Mouse (Mus musculus) heart, embryonic 16.5 days (tissue): Measurements from ENCODE around the gene Fmnl1. TPM values are rescaled to one million over a fixed set of nuclear protein-coding genes. Genes with fewer than 3 reads are reported as not detected.
A peak's percentile ranks its signal among the peaks of the same experiment; 100 is the strongest.

Experiments
- ATAC-seq: fragments of 200-750 bp; cut with Nextera tagmentation; replicated peaks from 2 replicates; pipeline ENCODE4 v1.8.0; 2017; ENCODE audit warnings: moderate number of reproducible peaks; ENCODE audit not compliant: insufficient read depth, low FRiP score; ENCODE audit errors: extremely low read depth
- H3K27ac ChIP-seq: fragments of 300-500 bp; sonication (generic); 2 replicates; pipeline ENCODE4 v1.5.1; 2014; ENCODE audit warnings: mild to moderate bottlenecking, low read length, control low read depth, moderate library complexity
- H3K27me3 ChIP-seq: fragments of 300-500 bp; sonication (generic); 2 replicates; pipeline ENCODE4 v1.6.1; 2014; ENCODE audit warnings: low read length, mixed read lengths; ENCODE audit not compliant: control insufficient read depth, insufficient read depth
- H3K36me3 ChIP-seq: fragments of 300-500 bp; sonication (generic); 2 replicates; pipeline ENCODE4 v1.6.1; 2014; ENCODE audit not compliant: control insufficient read depth, insufficient read depth
- H3K4me1 ChIP-seq: fragments of 300-500 bp; sonication (generic); 2 replicates; pipeline ENCODE4 v1.6.1; 2014; ENCODE audit warnings: low read length, mixed read lengths; ENCODE audit not compliant: control insufficient read depth, insufficient read depth
- H3K4me2 ChIP-seq: fragments of 300-500 bp; sonication (generic); 2 replicates; pipeline ENCODE4 v1.6.1; 2014; ENCODE audit warnings: low read depth, mild to moderate bottlenecking, control low read depth, low read length
- H3K4me3 ChIP-seq: fragments of 300-500 bp; sonication (generic); 2 replicates; pipeline ENCODE4 v1.5.1; 2014; ENCODE audit warnings: mild to moderate bottlenecking, control low read depth, low read length
- H3K9ac ChIP-seq: fragments of 300-500 bp; sonication (generic); 2 replicates; pipeline ENCODE4 v1.6.1; 2014; ENCODE audit warnings: low read length, control low read depth
- H3K9me3 ChIP-seq: fragments of 300-500 bp; sonication (generic); replicated peaks from 2 replicates; pipeline ENCODE4 v1.6.1; 2016; ENCODE audit warnings: low read length; ENCODE audit not compliant: control insufficient read depth
- WGBS: fragments of 180-500 bp; shearing (Covaris S2); extraction: QIAGEN DNeasy Blood & Tissue Kit; methylation state at CpG from one replicate; pipeline ENCODE4 v1.1.7; 2014; 5-methylcytosine and 5-hydroxymethylcytosine counted together
- polyA plus RNA-seq: library from polyadenylated mRNA; unstranded; fragments of >200 nt; fragmentation: Nextera tagmentation; extraction: Ambion mirVana; gene quantifications from 2 replicates; pipeline ENCODE4 v1.2.1, GENCODE M21; 2015

The Fmnl1 gene
- polyA plus RNA-seq, 1 experiment from 2014 or later = 7.6 TPM

DNA sequence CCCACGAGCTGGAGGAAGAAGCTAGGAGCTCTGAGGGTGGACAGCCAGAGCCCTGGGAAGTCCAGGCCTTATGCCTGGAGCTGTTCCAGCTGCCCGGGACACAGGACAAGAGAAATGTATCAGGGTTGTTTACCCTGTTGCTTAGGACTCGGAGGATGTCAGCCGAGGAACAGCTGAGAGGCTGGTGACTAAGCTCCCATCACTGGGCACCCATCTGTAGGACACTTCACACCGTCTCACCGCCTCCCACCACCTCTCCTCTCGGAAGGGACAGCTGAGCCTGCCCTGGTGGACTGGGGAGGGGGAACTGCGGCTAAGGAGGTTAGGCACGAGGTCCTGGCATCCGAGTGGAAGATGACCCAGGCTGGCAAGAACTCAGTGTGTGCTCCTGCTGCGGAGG is 64.8 kb downstream of the Fmnl1 start:
- Histone ChIP-seq H3K9ac (no peak overlapping the region), H3K4me3 (no peak overlapping the region), H3K9me3 (no peaks in the 10 kb centered on the region; the same call in 1 of the 2 replicates), H3K27me3 (no peaks in the 10 kb centered on the region), H3K4me2 (no peak overlapping the region), H3K4me1 (peaks cover 7% of the 10 kb centered on the region), H3K27ac (0 out of 2 replicates have a peak overlapping the region, but pooled peaks have one; percentile 4), H3K36me3 (peaks cover 18% of the 10 kb centered on the region)
- 57% methylated on average over 11 of the region's 11 CpGs for WGBS
- 0 out of 2 replicates have a peak, but pooled peaks have one; percentile 11 for ATAC-seq

DNA sequence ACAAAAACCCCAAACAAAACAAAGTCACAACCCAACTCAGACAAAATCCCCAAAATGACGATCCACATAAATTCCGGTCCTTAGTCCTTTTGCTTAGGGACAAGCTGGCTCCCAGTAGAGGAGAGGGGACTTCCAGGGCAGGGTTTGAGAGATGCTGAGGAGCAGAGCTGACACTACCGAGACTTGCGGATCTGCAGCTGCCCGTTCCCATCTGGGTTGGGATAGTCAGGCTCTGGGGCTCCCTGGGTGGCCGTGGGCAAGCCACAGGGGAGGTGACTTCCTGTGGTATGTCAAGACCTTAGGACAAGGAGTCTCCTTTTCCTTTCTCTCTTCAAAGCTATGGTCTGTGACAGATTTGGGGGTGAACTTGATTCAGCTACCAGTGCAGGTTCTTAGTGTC is 65.5 kb downstream of the Fmnl1 start:
- 84% methylated on average over 6 of the region's 6 CpGs for WGBS

DNA sequence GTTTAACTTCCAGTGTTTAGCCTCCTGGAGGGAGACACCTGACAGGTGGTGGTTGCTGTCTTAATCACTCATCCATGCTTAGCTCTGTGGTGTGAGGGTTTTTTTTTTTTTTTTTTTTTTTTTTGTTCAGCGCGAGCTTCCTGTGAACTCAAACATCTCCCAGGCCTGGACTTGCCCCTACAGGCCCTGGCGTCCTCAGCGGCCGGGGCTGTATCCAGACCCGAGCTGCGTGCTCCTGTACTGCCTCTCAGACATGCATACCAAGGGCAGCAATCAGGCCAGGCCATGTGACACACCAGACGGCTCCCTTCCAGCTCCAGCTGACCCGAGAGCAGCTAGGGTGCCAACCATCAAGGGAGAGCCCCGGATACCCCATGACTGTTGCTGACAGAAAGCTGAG is 66.0 kb downstream of the Fmnl1 start:
- H3K4me3 ChIP-seq = no peak overlapping the region
- ATAC-seq = 0 out of 2 replicates have a peak, but pooled peaks have one; percentile 34
- no peak overlapping the region for H3K27ac ChIP-seq
- peaks cover 13% of the 10 kb centered on the region for H3K4me1 ChIP-seq
- peaks cover 15% of the 10 kb centered on the region for H3K36me3 ChIP-seq
- no peaks in the 10 kb centered on the region for H3K27me3 ChIP-seq
- no peak overlapping the region for H3K4me2 ChIP-seq
- 71% methylated on average over 10 of the region's 10 CpGs for WGBS
- no peaks in the 10 kb centered on the region; the same call in 1 of the 2 replicates for H3K9me3 ChIP-seq
- no peak overlapping the region for H3K9ac ChIP-seq

More for the DNA sequence above, 65.5 kb downstream of the Fmnl1 start:
- no peak for ATAC-seq
- peaks cover 13% of the 10 kb centered on the region for H3K4me1 ChIP-seq
- peaks cover 15% of the 10 kb centered on the region for H3K36me3 ChIP-seq
- no peaks in the 10 kb centered on the region for H3K27me3 ChIP-seq
- no peak overlapping the region for H3K4me2 ChIP-seq
- no peak overlapping the region for H3K4me3 ChIP-seq
- no peak overlapping the region for H3K27ac ChIP-seq
- no peak overlapping the region for H3K9ac ChIP-seq
- H3K9me3 ChIP-seq = no peaks in the 10 kb centered on the region; the same call in 1 of the 2 replicates

DNA sequence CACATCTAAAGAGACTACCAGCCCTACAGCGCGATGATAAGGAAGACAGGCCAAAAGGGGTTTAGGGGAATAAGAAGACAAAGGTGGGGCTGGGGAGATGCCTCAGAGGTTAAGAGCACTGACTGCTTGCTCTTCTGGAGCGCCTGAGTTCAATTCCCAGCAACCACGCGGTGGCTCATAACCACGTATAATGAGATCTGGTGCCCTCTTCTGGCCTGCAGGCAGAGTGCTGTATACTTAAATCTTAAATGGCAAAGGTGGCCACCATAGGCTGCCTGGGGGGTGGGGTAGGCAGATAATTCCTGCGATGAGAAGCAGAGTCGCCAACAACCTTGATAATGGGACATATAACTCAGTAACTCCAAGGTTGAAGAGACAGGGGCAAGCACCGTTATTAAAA is 66.8 kb downstream of the Fmnl1 start:
- Histone ChIP-seq H3K27ac (no peak overlapping the region), H3K9me3 (no peaks in the 10 kb centered on the region; the same call in 1 of the 2 replicates), H3K4me3 (no peak overlapping the region), H3K36me3 (peaks cover 15% of the 10 kb centered on the region), H3K9ac (no peak overlapping the region), H3K27me3 (no peaks in the 10 kb centered on the region), H3K4me2 (no peak overlapping the region), H3K4me1 (peaks cover 13% of the 10 kb centered on the region)
- ATAC-seq = no peak
- 75% methylated on average over 9 of the region's 9 CpGs for WGBS

DNA sequence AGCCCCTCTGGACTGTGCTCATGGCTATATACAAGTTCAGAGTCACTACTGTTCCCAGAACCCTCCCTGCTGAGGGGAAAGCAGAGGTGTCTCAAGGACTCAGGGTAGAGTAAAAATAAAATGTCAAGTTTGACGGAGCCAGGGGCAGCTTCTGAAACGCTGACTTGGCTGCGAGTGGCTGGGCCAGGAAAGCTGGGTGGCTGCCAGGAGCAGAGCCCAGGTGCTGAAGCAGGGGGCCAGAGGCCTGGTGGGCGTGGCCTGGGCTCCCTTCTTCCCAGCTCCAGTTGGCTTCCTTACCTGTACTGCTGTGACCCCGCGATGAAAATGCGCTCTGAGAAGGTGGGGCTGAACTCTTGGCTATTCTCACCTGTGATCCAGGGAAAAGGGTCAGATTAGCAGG is 69.8 kb downstream of the Fmnl1 start:
- H3K27me3 ChIP-seq = no peaks in the 10 kb centered on the region
- peak overlapping the region; percentile 69 for H3K27ac ChIP-seq
- H3K36me3 ChIP-seq = peaks cover 15% of the 10 kb centered on the region
- H3K9me3 ChIP-seq = no peaks in the 10 kb centered on the region; the same call in 1 of the 2 replicates
- WGBS = 21% methylated on average over 7 of the region's 7 CpGs
- H3K9ac ChIP-seq = no peak overlapping the region; the same call in none of the 2 replicates
- peak; percentile 30 for ATAC-seq
- 0 out of 2 replicates have a peak overlapping the region, but pooled peaks have one; percentile 9 for H3K4me2 ChIP-seq
- no peak overlapping the region for H3K4me3 ChIP-seq
- peaks cover 20% of the 10 kb centered on the region for H3K4me1 ChIP-seq

DNA sequence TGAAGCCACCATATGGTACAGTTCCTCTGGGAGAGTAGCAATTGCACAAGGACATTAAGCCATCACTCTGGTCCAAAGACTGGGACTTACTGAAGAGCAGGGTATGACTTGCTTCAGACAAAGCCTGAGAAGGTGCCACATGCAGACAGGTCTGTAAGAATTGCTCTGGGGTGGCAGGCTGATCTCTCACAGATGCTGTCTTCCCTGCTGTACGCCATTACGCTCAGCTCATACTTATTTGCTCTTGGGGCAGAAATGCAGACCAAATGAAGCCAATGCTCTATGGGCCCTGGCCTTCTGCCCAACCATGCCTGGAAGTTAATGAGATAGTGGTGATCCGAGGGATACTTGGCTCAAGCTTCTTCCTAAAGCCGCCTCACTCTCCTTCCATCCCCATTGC is 73.9 kb downstream of the Fmnl1 start:
- no peak overlapping the region for H3K9ac ChIP-seq
- peaks cover 53% of the 10 kb centered on the region for H3K4me1 ChIP-seq
- no peaks in the 10 kb centered on the region for H3K36me3 ChIP-seq
- no peak overlapping the region for H3K4me2 ChIP-seq
- H3K4me3 ChIP-seq = no peak overlapping the region
- no peak overlapping the region for H3K27ac ChIP-seq
- no peak for ATAC-seq
- H3K27me3 ChIP-seq = no peaks in the 10 kb centered on the region
- WGBS = 58% methylated on average over 4 of the region's 4 CpGs
- no peaks in the 10 kb centered on the region for H3K9me3 ChIP-seq

DNA sequence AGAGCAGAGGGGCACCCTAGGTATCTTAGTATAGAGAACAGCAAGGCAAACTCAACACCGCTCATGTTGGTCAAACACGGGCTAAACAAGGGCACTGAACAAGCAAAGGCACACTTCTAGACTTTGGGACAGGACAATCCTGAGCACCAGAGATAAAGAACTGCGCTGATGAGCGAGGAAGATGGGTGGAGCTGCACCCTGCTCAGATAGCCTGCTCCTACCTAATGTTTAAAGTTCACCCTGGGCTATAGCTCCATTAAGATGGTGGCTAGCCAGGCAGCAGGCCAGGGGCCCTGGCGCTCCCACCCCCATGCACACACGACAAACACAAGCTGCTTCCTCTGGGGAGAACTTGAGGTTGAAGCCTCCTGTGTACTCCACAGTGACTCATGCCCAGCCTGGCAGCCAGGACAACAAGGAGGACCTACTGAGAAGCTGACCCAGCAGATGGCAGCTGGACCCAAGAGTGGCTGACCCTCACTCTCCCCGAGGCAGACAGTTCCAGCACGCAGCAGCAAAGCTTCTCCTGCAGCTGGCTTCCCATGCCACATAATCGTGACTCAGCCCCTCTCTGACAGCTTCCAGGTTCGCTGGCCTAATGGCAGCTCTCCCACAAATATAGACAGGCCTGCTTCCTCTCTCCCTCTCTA is 75.3 kb downstream of the Fmnl1 start:
- Histone ChIP-seq H3K4me3 (no peak overlapping the region), H3K27ac (peak overlapping the region; percentile 69), H3K36me3 (no peaks in the 10 kb centered on the region), H3K4me1 (peaks cover 41% of the 10 kb centered on the region), H3K9me3 (no peaks in the 10 kb centered on the region), H3K4me2 (no peak overlapping the region), H3K27me3 (no peaks in the 10 kb centered on the region), H3K9ac (peak overlapping the region; percentile 16; the same call in 1 of the 2 replicates)
- ATAC-seq = peak; percentile 20; the same call in 1 of the 2 replicates
- 42% methylated on average over 10 of the region's 10 CpGs for WGBS

DNA sequence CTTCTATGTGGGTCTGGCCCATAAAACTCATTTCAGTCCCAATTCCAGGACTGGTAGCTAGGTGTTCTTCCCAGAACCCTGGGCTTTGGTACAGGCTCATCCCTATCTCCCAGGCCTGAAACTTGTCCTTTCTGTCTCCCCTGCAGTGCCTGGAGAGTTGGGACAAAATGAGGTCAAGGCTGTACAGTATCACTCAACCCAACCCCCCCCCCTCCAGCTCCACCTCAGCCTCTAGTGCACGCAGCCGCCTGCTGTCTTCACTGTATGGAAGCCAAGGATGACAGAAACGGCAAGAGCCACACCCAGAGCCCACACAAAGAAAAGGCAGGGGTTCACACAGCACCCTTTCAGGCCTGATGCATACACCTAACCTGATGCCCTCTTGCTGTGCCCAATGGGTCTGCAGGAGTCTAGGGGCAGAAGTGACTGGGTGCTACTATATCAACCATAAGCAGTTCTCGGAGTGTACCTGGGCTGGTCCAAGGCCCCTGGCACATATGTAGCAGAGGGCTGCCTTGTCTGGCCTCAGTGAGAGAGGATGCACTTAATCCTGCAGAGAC is 75.9 kb downstream of the Fmnl1 start:
- Histone ChIP-seq H3K4me1 (peaks cover 40% of the 10 kb centered on the region), H3K9me3 (no peaks in the 10 kb centered on the region), H3K4me2 (no peak overlapping the region), H3K9ac (no peak overlapping the region; the same call in 1 of the 2 replicates), H3K27me3 (no peaks in the 10 kb centered on the region), H3K36me3 (no peaks in the 10 kb centered on the region), H3K4me3 (no peak overlapping the region), H3K27ac (peak overlapping the region; percentile 69)
- WGBS = 27% methylated on average over 4 of the region's 4 CpGs
- ATAC-seq = peak; percentile 19; the same call in 1 of the 2 replicates

DNA sequence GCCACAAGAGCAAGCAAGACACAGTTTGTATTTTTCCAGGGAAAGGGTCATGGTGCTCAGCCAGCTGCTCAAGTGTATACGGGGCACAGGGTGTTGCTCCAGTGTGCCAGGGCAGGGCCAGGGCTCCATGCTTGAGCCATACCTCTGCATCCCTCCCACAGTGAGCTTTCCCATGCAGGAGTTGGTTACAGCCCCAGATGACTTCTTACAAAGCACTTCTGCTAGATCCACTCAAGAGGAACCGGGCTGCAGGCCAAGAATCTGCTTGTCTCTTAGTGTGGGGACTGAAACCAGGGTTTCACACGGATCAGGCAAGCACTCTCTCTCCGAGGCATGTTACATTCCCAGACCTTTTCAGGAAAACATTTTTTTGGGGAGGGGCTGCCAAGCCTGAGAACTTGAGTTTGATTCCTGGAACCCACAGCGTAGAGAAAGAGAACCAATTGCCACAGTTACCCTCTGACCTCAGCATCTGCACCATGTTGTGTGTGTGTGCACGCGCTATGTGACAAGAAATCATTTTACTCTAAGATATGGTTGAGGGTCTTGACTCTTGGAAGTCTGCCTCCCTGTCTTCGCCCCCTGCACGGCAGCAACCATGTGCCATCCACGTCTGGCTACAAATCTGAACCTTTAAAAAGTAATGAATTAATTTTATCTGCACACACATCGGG is 76.7 kb downstream of the Fmnl1 start:
- peak; percentile 86 for ATAC-seq
- no peaks in the 10 kb centered on the region for H3K27me3 ChIP-seq
- H3K4me1 ChIP-seq = peaks cover 40% of the 10 kb centered on the region
- 35% methylated on average over 11 of the region's 11 CpGs for WGBS
- no peak overlapping the region for H3K4me3 ChIP-seq
- no peaks in the 10 kb centered on the region for H3K36me3 ChIP-seq
- H3K27ac ChIP-seq = peak overlapping the region; percentile 78
- H3K9ac ChIP-seq = peak overlapping the region; percentile 45; the same call in 1 of the 2 replicates
- no peaks in the 10 kb centered on the region for H3K9me3 ChIP-seq
- peak overlapping the region; percentile 32 for H3K4me2 ChIP-seq
